Mouse (Mus musculus): ENCODE results near the gene Sp8. TPM values are rescaled to one million over a fixed set of nuclear protein-coding genes. Genes with fewer than 3 reads are reported as not detected.
A peak's percentile ranks its signal among the peaks of the same experiment; 100 is the strongest.

Gene Sp8
- polyA plus RNA-seq, 1 experiment from 2014 or later: not detected

DNA sequence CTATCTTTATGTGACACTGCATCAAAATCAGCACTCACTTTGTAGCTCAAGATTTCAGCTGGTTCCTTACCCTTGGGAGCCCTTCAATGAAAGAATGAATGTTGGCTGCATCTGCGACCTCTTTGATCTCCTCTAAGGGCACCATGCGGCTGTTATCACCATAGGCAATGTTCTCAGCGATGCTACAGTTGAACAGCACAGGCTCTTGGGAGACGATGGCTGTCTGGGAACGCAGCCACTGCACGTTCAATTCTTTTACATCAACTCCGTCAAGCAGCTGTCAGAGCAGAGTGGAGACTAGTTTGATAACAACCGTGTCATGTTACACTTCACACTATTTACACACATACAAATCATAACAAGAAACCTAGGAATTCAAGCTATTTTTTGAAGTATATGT is 26.5 kb downstream of the Sp8 start:
- Histone ChIP-seq H3K4me1 (ENCODE audit: insufficient read depth) (no peaks in the 10 kb centered on the region), H3K4me3 (ENCODE audit: low read depth, low read length) (no peak overlapping the region), H3K9me3 (ENCODE audit: low read depth, low read length) (no peaks in the 10 kb centered on the region), H3K27ac (ENCODE audit: low read depth) (no peak overlapping the region), H3K36me3 (ENCODE audit: insufficient read depth) (no peaks in the 10 kb centered on the region), H3K4me2 (no peak overlapping the region), H3K27me3 (ENCODE audit: insufficient read depth, low read length) (no peaks in the 10 kb centered on the region), H3K9ac (no peak overlapping the region)
- no peak for TF ChIP-seq CTCF (IDR thresholded peaks at IDR 0.05; ENCODE audit: low read depth)
- peak; percentile 38 for DNase-seq
- WGBS: 26% methylated on average over 8 of the region's 8 CpGs
- ATAC-seq (ENCODE audit: insufficient read depth): peak; percentile 56; the same call in 1 of the 2 replicates

DNA sequence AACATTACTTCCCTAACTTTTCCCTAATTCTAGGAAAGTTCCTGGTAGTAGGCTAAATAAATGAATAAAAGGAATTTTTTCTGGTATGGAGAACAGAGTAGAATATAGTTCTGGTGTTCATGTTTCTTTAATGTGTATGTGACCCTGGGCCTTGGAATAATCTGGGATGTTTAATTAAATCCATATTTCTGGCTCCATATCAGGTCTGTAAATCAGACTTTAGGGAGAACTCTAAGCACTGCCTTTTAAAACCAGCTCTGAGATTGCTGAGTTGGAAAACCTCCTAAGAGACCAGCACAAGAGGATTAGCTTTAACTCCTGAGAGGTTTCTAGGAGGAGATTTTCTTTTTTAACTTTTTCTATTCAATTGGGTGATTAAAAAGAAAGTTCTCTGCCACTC is 36.7 kb downstream of the Sp8 start:
- H3K9me3 ChIP-seq (ENCODE audit: low read depth, low read length): no peaks in the 10 kb centered on the region
- no peak for TF ChIP-seq CTCF (IDR thresholded peaks at IDR 0.05; ENCODE audit: low read depth)
- no peak overlapping the region for H3K27ac ChIP-seq (ENCODE audit: low read depth)
- H3K4me1 ChIP-seq (ENCODE audit: insufficient read depth): no peaks in the 10 kb centered on the region
- H3K9ac ChIP-seq: no peak overlapping the region
- ATAC-seq (ENCODE audit: insufficient read depth) (no peak), DNase-seq (no peak)
- H3K36me3 ChIP-seq (ENCODE audit: insufficient read depth): no peaks in the 10 kb centered on the region
- no peaks in the 10 kb centered on the region for H3K27me3 ChIP-seq (ENCODE audit: insufficient read depth, low read length)
- no peak overlapping the region for H3K4me2 ChIP-seq
- no peak overlapping the region for H3K4me3 ChIP-seq (ENCODE audit: low read depth, low read length)

DNA sequence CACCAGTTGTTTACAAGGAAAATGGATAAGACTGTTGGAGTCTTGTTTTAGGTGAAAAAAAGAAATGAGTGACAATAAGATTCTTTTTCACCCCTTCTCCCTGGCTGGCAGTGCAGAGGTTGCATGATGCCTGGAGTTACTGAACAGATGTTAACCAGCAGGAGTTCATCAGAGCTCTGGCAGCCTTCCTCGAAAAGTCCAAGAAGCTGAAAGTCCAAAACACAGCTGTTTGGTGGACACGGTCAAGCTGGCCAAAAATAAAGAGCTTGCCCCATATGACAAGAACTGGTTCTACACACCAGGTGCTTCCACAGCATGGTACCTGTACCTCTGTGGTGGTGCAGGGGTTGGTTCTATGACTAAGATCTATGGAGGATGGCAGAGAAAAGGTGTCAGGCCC is 41.8 kb downstream of the Sp8 start:
- H3K9ac ChIP-seq: no peak overlapping the region
- no peaks in the 10 kb centered on the region for H3K27me3 ChIP-seq (ENCODE audit: insufficient read depth, low read length)
- ATAC-seq (ENCODE audit: insufficient read depth) (peak; percentile 71; the same call in 1 of the 2 replicates), DNase-seq (peak; percentile 78)
- 47% methylated on average over 2 of the region's 2 CpGs for WGBS
- H3K9me3 ChIP-seq (ENCODE audit: low read depth, low read length): no peaks in the 10 kb centered on the region
- TF ChIP-seq CTCF (IDR thresholded peaks at IDR 0.05; ENCODE audit: low read depth): no peak
- no peaks in the 10 kb centered on the region for H3K36me3 ChIP-seq (ENCODE audit: insufficient read depth)
- no peak overlapping the region for H3K4me3 ChIP-seq (ENCODE audit: low read depth, low read length)
- H3K4me2 ChIP-seq: no peak overlapping the region
- no peak overlapping the region for H3K27ac ChIP-seq (ENCODE audit: low read depth)
- H3K4me1 ChIP-seq (ENCODE audit: insufficient read depth): no peaks in the 10 kb centered on the region

Other genes with a start within 250 kb of the Sp8 start
- not detected in 2 replicates for gene Abcb5, start 120.1 kb downstream of the Sp8 start, polyA plus RNA-seq (2014; fragmentation: Nextera tagmentation; extraction: Ambion mirVana)

Data from lung, embryonic 14.5 days (tissue).